Mouse (Mus musculus) heart, adult 10 weeks (tissue): ENCODE data around the gene Dnah12. TPM values are rescaled to one million over a fixed set of nuclear protein-coding genes. Genes with fewer than 3 reads are reported as not detected.

Experiments used
- polyA plus RNA-seq: library from polyadenylated mRNA; stranded (reverse); fragments of 350-450 nt; fragmentation: Illumina TruSeq; extraction: RNeasy Lipid Tissue Mini Kit (QIAGEN cat#74804); gene quantifications from one replicate; pipeline ENCODE4 v1.2.3, GENCODE M21; 2014; ENCODE audit warnings: low read depth, low replicate concordance

Dnah12 gene
- polyA plus RNA-seq: 0.10 TPM

DNA sequence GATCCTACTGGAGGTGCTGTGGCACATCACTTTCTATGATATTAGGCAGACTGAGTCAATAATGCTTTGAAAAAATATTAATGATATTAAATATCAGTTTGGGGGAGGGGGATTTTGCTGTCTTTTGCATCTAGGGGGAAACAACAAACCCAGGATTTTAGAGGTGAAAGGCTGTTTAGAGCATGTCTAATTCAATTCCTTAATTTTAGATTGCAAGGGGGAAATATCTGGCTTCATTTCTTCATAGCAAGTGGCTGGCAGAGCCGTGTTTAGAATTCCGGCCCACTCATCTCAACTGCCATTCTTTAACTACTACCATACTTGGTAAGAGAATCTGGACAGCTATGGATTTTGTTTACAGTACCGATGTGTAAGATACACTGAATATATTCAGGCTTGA, at the start of gene Dnah12:
Gene Dnah12 (plus strand): TSS at position 301 of the 400 bp plus-strand sequence.

DNA sequence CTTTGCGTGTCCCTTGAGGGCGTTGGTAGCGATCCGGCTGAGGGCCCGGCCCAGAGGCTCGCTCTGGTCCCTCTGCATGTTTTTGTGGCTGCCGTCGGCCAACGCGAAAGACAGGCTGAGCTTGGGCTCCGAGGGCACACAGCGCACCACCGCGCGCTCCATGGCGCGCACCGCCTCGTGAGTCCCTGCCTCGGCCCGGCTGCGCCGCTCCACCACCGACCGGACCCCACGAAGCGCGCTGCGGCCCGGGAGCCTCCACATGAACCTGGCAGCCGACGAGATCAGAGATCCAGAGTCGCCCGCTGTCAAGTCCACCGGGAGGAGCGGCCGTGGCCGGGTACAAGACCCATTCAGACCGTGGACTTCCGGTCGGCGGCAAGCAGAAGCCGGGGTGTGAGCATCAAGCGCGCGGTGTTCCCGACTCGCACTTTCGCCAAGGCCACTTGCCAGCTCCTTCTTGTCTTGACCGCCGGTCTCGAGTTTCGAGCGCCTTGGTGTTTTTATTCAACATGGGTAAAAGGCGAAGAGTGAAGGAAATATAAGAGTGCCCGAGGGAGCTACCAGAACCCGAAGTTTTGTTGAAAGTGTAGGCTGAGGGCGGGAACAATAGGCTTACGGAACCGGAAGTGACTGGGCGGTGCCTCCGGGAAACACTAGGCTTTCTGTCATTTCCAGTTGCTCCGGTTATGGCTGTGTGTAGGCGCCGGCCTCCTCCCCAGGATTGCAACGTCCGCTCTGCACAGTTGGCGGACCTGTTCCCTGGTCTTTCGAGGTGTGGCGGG, 23.6 kb upstream of the Dnah12 start, which contains the start of gene Pde12:
Gene Pde12 (minus strand): TSS at position 592 of the 782 bp plus-strand sequence.

DNA sequence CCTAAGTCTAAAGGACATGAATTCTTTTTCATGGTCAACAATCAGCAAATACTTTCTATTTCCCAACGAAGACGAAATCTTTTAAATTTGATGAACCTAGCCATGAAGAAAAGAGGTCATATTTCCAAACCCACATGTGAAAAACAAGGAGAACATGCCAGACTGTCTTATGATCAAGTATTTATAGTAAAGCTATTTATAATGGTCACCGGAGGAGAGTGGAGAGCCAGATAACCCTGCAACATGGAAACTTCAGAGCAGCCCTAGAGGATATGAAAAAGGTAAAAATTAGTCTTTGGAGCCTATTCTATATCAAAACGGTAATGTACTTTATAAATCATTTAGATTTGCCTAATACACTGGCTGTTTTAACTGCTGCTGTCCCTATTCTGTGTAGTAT, 201.3 kb downstream of the Dnah12 start, which contains the start of gene Asb14:
Gene Asb14 (plus strand): TSS at position 166 of the 400 bp plus-strand sequence.

Other genes starting within 250 kb of the Dnah12 start
- 204 TPM for gene Slmap, start 158.3 kb upstream of the Dnah12 start, polyA plus RNA-seq
- gene Dennd6a, start 119.4 kb upstream of the Dnah12 start, polyA plus RNA-seq: 9.3 TPM
- gene Arf4, start 55.2 kb upstream of the Dnah12 start, polyA plus RNA-seq: 85.9 TPM
- 3.9 TPM for gene Pde12, start 23.4 kb upstream of the Dnah12 start, polyA plus RNA-seq
- 156 TPM for gene Asb14, start 201.3 kb downstream of the Dnah12 start, polyA plus RNA-seq